Mouse (Mus musculus) gastrocnemius, postnatal 36 days (tissue): ENCODE results near the gene Mall. TPM values are rescaled to one million over a fixed set of nuclear protein-coding genes. Genes with fewer than 3 reads are reported as not detected.
A peak's percentile ranks its signal among the peaks of the same experiment; 100 is the strongest.

Experiments
- DNase-seq, 2 experiments: peaks; one replicate each; pipeline ENCODE4 v3.0.0; 2022
- intact Hi-C: fragments of 180-260 bp; cut with DNase I; formaldehyde crosslinking; loops from one replicate; pipeline ENCODE4 v1.15.1; 2025
- long read RNA-seq, 2 experiments: library from polyadenylated mRNA; stranded (forward); transcript quantifications; one replicate each; pipeline ENCODE4 v2.0.0; 2021
- total RNA-seq, 2 experiments: library from RNA; stranded (reverse); gene quantifications; 2 replicates each; pipeline ENCODE4 v1.2.3; 2021

Mall gene
- total RNA-seq: 1 to 10 TPM; 1.7 to 2.3 TPM
- long read RNA-seq, experiment 1, partial matches to known transcripts: 1 of 7 reads
- long read RNA-seq, experiment 1, other reads (novel, unspliced or antisense): 5 of 7 reads
- long read RNA-seq, experiment 2, partial matches to known transcripts: 0 of 4 reads
- long read RNA-seq, experiment 2, other reads (novel, unspliced or antisense): 3 of 4 reads

GRCm38 (mm10) chr2:127729671-127730070, at the start of gene Mall:
Gene Mall (minus strand): TSS chr2:127729932.
- intact Hi-C loops: no loop called here
- no peak for DNase-seq

- no peak for DNase-seq
Observed at GRCm38 (mm10) chr2:127778451-127778850, 48.7 kb upstream of the Mall start.

GRCm38 (mm10) chr2:127775013-127775412, 45.3 kb upstream of the Mall start:
- no peak for DNase-seq
- intact Hi-C loops: no loop called here

More at GRCm38 (mm10) chr2:127778451-127778850, 48.7 kb upstream of the Mall start:
- intact Hi-C loops: no loop called here

- intact Hi-C loops: no loop called here
- DNase-seq: no peak
Observed at GRCm38 (mm10) chr2:127774578-127774941, 44.8 kb upstream of the Mall start.

GRCm38 (mm10) chr2:127773938-127774577, 44.3 kb upstream of the Mall start:
- DNase-seq: no peak
- intact Hi-C loops: no loop called here

GRCm38 (mm10) chr2:127761587-127761986, 31.9 kb upstream of the Mall start:
- intact Hi-C loops: no loop called here
- DNase-seq: no peak

- DNase-seq: no peak
- intact Hi-C loops: no loop called here
Observed at GRCm38 (mm10) chr2:127760429-127761000, 30.8 kb upstream of the Mall start.

GRCm38 (mm10) chr2:127760014-127760413, 30.3 kb upstream of the Mall start:
- no peak for DNase-seq
- intact Hi-C loops: no loop called here

GRCm38 (mm10) chr2:127759157-127759880, 29.6 kb upstream of the Mall start:
- no peak for DNase-seq
- intact Hi-C loops: no loop called here

GRCm38 (mm10) chr2:127757171-127757570, 27.4 kb upstream of the Mall start:
- intact Hi-C loops: no loop called here
- DNase-seq: peak in 1 of 2 experiments; percentile 23

- no peak for DNase-seq
- intact Hi-C loops: no loop called here
Observed at GRCm38 (mm10) chr2:127754113-127754512, 24.4 kb upstream of the Mall start.

- DNase-seq: no peak
- intact Hi-C loops: no loop called here
Observed at GRCm38 (mm10) chr2:127751849-127752610, 22.3 kb upstream of the Mall start.

- intact Hi-C loops: no loop called here
Observed at GRCm38 (mm10) chr2:127749376-127749775, 19.6 kb upstream of the Mall start.

GRCm38 (mm10) chr2:127748316-127748715, 18.6 kb upstream of the Mall start:
- intact Hi-C loops: no loop called here
- no peak for DNase-seq

More at GRCm38 (mm10) chr2:127749376-127749775, 19.6 kb upstream of the Mall start:
- no peak for DNase-seq

GRCm38 (mm10) chr2:127742637-127743036, 12.9 kb upstream of the Mall start:
- intact Hi-C loops: no loop called here

GRCm38 (mm10) chr2:127740756-127741519, 11.2 kb upstream of the Mall start:
- intact Hi-C loops: no loop called here
- no peak for DNase-seq

More at GRCm38 (mm10) chr2:127742637-127743036, 12.9 kb upstream of the Mall start:
- DNase-seq: no peak

GRCm38 (mm10) chr2:127737885-127738284, 8.2 kb upstream of the Mall start:
- DNase-seq: no peak
- intact Hi-C loops: no loop called here

- no peak for DNase-seq
- intact Hi-C loops: no loop called here
Observed at GRCm38 (mm10) chr2:127736631-127737209, 7.0 kb upstream of the Mall start.

GRCm38 (mm10) chr2:127735512-127736145, 5.9 kb upstream of the Mall start:
- intact Hi-C loops: no loop called here
- no peak for DNase-seq
